Mouse (Mus musculus) small intestine, adult 2 months (tissue): Measurements from ENCODE around the gene Dbp. TPM values are rescaled to one million over a fixed set of nuclear protein-coding genes. Genes with fewer than 3 reads are reported as not detected.

ENCODE experiments used
- H3K27ac ChIP-seq: fragments of 200-500 bp; 2 replicates; pipeline ENCODE4 v1.5.1; 2012; ENCODE audit warnings: low read depth, low read length, control low read depth, inconsistent platforms; ENCODE audit not compliant: insufficient read depth
- H3K27me3 ChIP-seq: fragments of 200-500 bp; 2 replicates; pipeline ENCODE4 v1.6.1; 2012; ENCODE audit warnings: mild to moderate bottlenecking, moderate library complexity, low read length, inconsistent platforms; ENCODE audit not compliant: control insufficient read depth, insufficient read depth
- H3K36me3 ChIP-seq: fragments of 200-500 bp; 2 replicates; pipeline ENCODE4 v1.6.1; 2012; ENCODE audit warnings: mild to moderate bottlenecking, low read length, control low read depth, inconsistent platforms; ENCODE audit not compliant: control insufficient read depth, insufficient read depth
- H3K4me1 ChIP-seq: fragments of 200-500 bp; 2 replicates; pipeline ENCODE4 v1.6.1; 2012; ENCODE audit warnings: low read length, inconsistent platforms, mixed read lengths; ENCODE audit not compliant: control insufficient read depth, insufficient read depth, insufficient read length
- H3K4me3 ChIP-seq: fragments of 200-500 bp; 2 replicates; pipeline ENCODE4 v1.5.1; 2012; ENCODE audit warnings: low read depth, mild to moderate bottlenecking, control low read depth, inconsistent platforms, low read length, moderate library complexity
- CTCF ChIP-seq: fragments of 200-500 bp; IDR thresholded peaks from 2 replicates; pipeline ENCODE4 v1.5.1; 2012; ENCODE audit warnings: low read depth, mild to moderate bottlenecking, control low read depth, inconsistent platforms, low read length, moderate library complexity, mixed read lengths; ENCODE audit not compliant: insufficient replicate concordance, insufficient read length; ENCODE audit errors: extremely low read depth
- POLR2A ChIP-seq: fragments of 200-500 bp; IDR thresholded peaks from 2 replicates; pipeline ENCODE4 v1.6.1; 2012; ENCODE audit warnings: low read depth, mild to moderate bottlenecking, control low read depth, inconsistent platforms, low read length, moderate library complexity
- WGBS: fragments of 180-500 bp; shearing (Covaris S2); methylation state at CpG from one replicate; pipeline ENCODE4 v1.1.7; 2018; 5-methylcytosine and 5-hydroxymethylcytosine counted together
- polyA plus RNA-seq: library from polyadenylated mRNA; depleted of rRNA; stranded (reverse); fragments of >200 nt; gene quantifications from 2 replicates; pipeline ENCODE4 v1.2.3, GENCODE M21; 2012

Dbp gene
- polyA plus RNA-seq, 1 experiment = 13.1 TPM

DNA sequence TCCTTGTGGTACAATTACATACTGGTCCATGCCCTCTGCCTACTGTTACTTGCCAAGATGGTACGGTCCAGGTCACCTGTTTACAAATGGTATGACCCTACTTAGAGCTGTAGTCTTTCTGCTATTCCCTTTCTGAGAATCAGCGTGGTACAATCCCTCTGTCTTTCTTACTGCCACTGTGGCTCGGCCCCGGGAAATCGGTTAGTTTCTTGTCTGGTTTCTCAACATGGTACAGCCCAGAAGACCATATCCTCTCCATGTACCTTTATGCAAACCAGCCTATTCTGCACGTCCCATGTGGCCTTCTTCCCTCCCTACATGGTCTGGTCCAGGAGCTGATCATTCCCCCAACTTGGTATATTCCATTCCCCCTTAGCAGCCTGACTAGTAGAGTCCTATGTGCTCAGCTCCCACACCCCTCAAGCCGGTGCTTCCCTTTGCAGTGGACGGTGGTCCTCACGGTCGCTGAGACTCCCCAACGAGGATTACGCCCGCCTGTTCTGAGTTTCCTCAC lies 785 bp upstream of the Dbp start:
- Histone ChIP-seq H3K4me1 (peaks cover 29% of the 10 kb centered on the region), H3K27me3 (peaks cover 15% of the 10 kb centered on the region), H3K4me3 (peak overlapping the region; percentile 65), H3K27ac (peak overlapping the region; percentile 86), H3K36me3 (peaks cover 10% of the 10 kb centered on the region; the same call in 1 of the 2 replicates)
- TF ChIP-seq CTCF = no peak
- TF ChIP-seq POLR2A = no peak
- under 1% methylated on average over 13 of the region's 13 CpGs for WGBS

DNA sequence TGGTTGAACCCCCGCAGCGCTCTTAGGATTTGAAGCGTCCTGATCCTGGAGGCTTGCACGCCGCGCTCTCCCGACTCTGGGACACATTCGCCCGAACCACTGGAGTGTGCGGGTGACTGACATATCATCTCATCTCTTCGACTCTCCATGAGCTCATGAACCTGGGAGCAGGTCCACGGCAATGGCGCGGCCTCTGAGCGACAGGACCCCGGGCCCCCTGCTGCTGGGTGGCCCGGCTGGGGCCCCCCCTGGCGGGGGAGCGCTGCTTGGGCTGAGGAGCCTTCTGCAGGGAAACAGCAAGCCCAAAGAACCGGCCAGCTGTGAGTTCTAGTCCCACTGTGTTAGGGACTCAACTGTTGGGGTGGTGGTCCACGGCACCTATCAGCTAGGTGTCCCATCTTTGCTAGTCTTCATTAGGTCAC lies 566 bp downstream of the Dbp start:
- TF ChIP-seq POLR2A (no peak), CTCF (no peak)
- WGBS = 1% methylated on average over 21 of the region's 21 CpGs
- Histone ChIP-seq H3K4me1 (peaks cover 28% of the 10 kb centered on the region), H3K27me3 (peaks cover 1% of the 10 kb centered on the region; the same call in 1 of the 2 replicates), H3K4me3 (peak overlapping the region; percentile 92), H3K27ac (peak overlapping the region; percentile 99), H3K36me3 (peaks cover 23% of the 10 kb centered on the region)

DNA sequence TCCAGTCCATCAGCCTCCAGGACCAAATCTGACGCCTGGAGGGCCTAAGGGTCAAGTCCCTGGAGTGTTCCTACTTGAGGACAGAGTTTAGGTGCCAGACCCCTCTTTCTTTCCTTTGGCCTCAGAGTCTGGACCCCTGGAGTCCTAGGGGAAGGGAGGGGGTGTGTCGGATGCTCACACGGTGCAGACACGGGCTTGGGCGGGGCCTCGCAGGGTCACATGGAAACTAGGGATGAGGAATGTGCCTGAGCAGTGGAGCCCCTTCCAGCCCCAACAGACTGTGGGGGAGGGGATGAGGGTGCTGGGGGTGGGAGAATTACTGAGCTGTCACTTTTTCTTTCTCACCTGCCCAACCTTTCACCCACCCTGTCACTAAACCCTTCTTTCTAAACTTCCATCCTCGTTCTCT lies 989 bp downstream of the Dbp start:
- no peaks in the 10 kb centered on the region for H3K27me3 ChIP-seq
- peaks cover 28% of the 10 kb centered on the region for H3K36me3 ChIP-seq
- 1% methylated on average over 7 of the region's 7 CpGs for WGBS
- TF ChIP-seq POLR2A (peak; percentile 21; the same call in 1 of the 2 replicates), CTCF (no peak)
- H3K4me1 ChIP-seq = peaks cover 30% of the 10 kb centered on the region
- H3K27ac ChIP-seq = peak overlapping the region; percentile 99
- H3K4me3 ChIP-seq = peak overlapping the region; percentile 92

DNA sequence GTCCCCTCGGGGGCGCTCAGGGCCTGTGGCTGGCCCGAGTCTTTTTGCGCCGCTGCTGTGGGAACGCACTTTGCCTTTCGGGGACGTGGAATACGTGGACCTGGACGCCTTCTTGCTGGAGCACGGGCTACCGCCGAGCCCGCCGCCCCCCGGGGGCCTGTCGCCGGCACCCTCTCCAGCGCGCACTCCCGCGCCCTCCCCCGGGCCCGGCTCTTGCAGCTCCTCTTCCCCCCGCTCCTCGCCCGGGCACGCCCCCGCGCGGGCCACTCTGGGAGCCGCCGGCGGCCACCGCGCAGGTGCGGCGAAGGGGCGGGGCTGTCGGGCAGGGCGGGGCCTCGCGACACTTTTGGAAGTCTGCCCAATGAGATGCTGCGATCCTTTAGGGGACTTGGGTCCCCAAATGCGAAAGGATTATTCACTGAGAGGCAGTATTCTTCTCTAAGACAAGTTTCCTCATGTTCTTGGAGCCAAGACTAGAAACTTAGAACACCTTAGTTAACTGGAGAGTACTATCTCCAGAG lies 1.9 kb downstream of the Dbp start:
- 2% methylated on average over 45 of the region's 45 CpGs for WGBS
- no peaks in the 10 kb centered on the region for H3K27me3 ChIP-seq
- H3K4me3 ChIP-seq = peak overlapping the region; percentile 92
- peak overlapping the region; percentile 100 for H3K27ac ChIP-seq
- H3K36me3 ChIP-seq = peaks cover 37% of the 10 kb centered on the region
- TF ChIP-seq CTCF (no peak), POLR2A (peak; percentile 87)
- H3K4me1 ChIP-seq = peaks cover 38% of the 10 kb centered on the region

DNA sequence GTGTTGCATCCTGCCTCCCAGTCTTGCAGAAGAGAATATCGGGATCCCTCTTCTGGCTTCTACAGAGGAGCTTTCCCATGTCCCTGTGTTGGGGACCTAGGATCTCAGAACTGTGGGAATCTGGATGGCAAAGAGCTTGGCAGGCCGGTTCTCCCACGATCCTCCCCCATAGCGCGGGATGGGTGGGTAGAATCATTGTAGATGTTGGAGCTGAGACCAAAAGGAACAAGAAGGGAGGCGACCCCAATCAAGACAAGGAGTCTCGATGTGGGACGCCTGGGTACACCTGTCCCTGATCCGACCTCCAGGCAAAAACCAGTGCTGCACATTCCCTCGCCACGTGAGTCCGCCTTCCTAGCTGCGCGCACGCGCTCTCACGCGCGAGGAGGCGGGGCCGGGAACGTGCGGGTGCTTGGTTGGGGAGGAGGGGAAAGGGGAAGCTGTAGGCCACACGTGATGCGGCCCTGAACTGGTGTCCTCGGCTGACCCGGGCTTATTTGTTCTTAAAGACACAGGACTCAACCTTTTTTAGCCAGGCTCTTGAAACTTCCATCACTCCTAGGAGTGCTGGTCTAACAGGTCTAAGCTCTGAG lies 2.6 kb downstream of the Dbp start:
- under 1% methylated on average over 27 of the region's 27 CpGs for WGBS
- no peaks in the 10 kb centered on the region for H3K27me3 ChIP-seq
- H3K4me3 ChIP-seq = peak overlapping the region; percentile 92
- TF ChIP-seq CTCF (no peak), POLR2A (peak; percentile 52; the same call in 1 of the 2 replicates)
- peaks cover 42% of the 10 kb centered on the region for H3K36me3 ChIP-seq
- H3K27ac ChIP-seq = peak overlapping the region; percentile 100
- H3K4me1 ChIP-seq = peaks cover 42% of the 10 kb centered on the region

DNA sequence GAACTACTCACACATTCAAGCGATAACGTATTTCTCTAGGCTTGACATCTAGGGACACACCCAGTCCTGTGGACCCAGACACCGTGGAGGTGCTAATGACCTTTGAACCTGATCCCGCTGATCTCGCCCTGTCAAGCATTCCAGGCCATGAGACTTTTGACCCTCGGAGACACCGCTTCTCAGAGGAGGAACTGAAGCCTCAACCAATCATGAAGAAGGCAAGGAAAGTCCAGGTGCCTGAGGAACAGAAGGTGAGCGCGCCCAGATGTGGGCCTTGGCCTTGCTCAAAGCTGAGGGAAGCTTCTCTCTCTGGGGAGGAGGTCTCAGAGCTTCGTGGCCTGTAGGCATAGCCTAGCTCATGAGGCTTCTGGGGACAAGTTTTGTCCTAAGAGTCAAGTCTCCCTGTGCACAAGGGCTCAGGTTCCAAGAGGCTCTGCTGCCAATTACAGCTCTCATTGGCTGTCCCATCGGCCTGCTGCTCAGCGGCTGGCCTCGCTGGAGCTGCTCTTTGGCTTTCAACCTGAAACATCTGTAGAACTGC lies 3.4 kb downstream of the Dbp start:
- H3K27me3 ChIP-seq = no peaks in the 10 kb centered on the region
- H3K36me3 ChIP-seq = peaks cover 48% of the 10 kb centered on the region
- H3K4me3 ChIP-seq = peak overlapping the region; percentile 39
- H3K27ac ChIP-seq = peak overlapping the region; percentile 100
- peaks cover 48% of the 10 kb centered on the region for H3K4me1 ChIP-seq
- TF ChIP-seq POLR2A (peak; percentile 11; the same call in 1 of the 2 replicates), CTCF (peak; percentile 14; the same call in 1 of the 2 replicates)
- 10% methylated on average over 13 of the region's 13 CpGs for WGBS

DNA sequence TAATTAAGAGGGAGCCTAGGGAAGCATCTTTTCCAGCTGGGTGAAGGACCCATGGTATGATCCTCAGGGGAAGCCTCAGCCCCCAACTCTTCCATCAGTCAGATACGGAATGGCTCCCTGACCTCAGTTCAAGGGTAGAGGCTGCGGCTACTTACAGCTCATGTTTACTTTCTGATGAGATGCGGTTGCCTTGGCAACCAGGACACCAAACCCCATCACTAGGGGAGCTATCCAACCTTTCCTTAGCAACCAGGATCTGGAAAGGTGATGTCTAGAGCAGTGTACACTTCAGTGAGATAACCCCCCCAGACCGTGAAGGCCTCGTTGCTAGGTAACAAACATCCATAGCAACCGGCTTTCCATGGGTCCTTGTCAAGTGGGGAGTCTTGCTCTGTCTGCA lies 4.1 kb downstream of the Dbp start:
- Histone ChIP-seq H3K27ac (peak overlapping the region; percentile 100), H3K36me3 (peaks cover 51% of the 10 kb centered on the region), H3K4me3 (no peak overlapping the region), H3K27me3 (no peaks in the 10 kb centered on the region), H3K4me1 (peaks cover 46% of the 10 kb centered on the region)
- TF ChIP-seq CTCF (no peak), POLR2A (no peak)
- 33% methylated on average over 6 of the region's 6 CpGs for WGBS
